Mouse (Mus musculus) spleen, postnatal 36 days (tissue): ENCODE data around the gene Psors1c2.

Experiments
- DNase-seq, 2 experiments: peaks; one replicate each; pipeline ENCODE4 v3.0.0; 2022; ENCODE audit warnings: low spot score in 2 of 2, mixed read lengths in 1 of 2

Gene Psors1c2

GRCm38 (mm10) chr17:35516652-35517500 is 16.1 kb upstream of the Psors1c2 start, which contains the start of the genes Tcf19 and Cchcr1:
Gene Tcf19, minus strand, starts transcription at chr17:35516824.
Gene Cchcr1, plus strand, starts transcription at chr17:35517100.
- peak; percentile 93 to 95 for DNase-seq

GRCm38 (mm10) chr17:35517526-35517925 is 15.5 kb upstream of the Psors1c2 start:
- DNase-seq: no peak

GRCm38 (mm10) chr17:35524354-35524753 is 8.6 kb upstream of the Psors1c2 start:
- DNase-seq: no peak

DNA sequence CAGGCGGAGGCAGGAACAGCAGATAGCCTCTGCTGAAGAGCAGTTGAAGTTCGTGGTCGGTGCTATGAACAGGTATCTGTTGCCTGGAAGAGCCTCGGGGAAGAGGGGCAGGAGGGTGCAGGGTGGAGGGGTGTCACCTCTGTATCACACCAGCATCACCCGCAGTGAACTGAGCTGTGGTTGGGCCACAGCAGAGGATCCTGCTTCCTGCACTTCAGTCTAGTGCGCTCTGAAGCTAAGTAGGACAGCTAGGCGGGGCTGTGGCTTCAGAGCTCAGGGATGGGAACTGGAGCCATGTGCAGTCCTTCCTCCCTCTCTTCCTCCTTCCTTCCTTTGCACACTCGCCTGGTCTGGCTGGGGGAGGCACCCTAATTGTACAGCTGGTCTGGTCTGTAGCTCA is 6.4 kb upstream of the Psors1c2 start:
- no peak for DNase-seq

DNA sequence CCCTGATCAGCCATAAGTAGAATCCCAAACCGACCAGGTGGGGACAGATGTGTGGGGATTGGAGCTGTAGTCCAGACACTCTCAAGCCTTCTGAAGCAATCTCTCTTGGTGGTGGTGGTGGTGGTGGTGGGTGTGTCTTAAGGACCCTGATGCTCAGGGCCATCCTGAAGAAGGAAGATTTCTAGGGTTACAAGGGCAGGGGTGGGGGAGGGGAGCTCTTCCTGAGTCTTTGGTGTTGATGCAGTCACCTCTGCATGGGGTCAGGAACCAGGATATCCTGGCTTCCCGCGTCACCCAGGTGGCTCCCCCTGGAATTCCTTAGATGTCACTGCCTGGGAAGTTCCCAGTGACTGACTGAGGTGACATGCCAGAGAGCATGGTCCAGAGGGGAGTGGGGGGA is 641 bp upstream of the Psors1c2 start:
- no peak for DNase-seq

DNA sequence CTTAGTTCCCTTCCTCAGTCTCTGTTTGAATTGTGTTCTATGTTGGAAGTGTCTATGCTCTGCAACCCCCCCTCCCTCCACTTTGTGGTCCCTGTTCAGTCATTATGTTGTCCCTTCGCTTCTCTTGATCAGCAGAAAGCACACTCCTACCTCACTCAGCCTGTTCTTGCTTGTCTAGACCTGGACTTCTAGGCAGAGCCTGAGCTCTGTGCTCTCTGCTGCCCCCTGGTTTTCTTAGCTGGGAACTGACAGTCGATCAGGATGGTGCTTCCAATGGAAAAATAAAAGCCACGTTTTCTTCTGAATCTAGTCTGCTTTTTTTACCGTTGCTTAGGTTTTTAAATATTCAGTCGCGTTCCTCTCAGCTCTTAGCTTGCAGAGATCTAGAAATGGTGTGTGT is 1.3 kb downstream of the Psors1c2 start:
- peak; percentile 57 to 62 for DNase-seq

DNA sequence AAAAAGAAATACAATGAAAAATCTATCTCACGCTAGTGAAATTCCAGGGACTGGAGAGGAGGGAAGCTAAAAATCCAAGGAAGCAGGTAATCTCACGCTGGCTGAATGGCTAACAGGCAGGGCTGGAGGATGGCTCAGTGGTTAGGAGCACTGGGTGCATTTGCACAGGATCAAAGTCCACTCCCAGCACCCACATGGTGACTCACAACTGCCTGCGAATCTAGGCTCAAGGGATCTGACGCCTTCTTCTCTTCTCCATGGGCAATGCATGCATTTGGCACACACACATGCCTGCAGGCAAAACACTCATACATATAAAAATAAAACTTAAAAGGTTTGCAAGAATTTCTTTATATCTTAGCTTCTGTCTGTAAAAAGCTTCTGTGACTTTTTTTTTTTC is 4.4 kb downstream of the Psors1c2 start:
- no peak for DNase-seq

- no peak for DNase-seq
Observed at GRCm38 (mm10) chr17:35538476-35538875, 5.5 kb downstream of the Psors1c2 start.

DNA sequence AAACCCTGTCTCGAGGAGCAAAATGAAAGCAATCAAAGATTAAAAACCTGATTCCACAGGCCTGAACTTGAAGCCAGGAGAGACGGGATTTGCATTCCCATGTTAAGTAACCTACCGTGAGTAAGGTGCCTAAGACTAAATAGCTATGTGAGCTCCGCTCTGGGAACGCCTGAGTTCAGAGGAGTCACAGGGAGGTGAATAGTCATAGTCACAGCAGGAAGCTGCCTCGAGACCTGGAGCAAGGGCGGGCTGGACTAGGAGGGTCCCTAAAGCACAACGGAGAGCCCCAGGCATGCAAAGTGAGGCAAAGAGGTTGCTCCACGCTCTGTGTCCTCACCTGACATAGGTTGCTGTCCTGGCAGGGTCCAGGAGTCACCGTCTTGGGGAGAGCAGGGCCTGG is 6.5 kb downstream of the Psors1c2 start:
- DNase-seq: no peak

DNA sequence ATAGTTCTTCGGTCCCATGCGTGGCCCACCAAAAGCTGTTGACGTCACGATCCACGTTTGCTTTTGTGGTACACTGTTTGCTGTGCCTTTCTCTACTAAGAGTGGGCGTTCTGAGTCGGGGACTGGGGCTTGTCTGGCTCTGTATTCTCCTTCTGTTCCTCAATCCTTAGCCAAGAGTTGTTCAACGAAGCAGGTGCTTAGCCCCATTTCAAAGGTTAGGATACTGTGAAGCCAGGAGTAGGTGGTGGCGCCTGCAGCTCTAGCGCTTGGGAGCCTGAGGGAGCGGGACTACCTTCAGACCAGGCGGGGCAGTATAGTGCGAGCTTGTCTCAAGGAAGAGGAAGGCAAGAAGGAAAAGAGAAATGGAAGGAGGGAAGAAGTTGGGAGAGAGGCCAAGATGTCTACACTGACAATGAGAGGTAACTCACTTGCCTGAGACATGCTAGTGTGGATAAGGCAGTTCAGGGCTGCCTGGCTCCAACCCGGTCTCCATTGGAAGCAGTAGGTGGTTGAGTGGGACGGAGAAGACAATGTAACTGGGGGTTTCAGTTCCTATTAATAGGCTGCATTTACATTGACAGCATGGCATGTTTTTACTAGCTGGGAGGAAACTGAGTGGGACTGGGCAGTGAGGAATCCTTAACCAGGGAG is 9.9 kb downstream of the Psors1c2 start:
- no peak for DNase-seq

DNA sequence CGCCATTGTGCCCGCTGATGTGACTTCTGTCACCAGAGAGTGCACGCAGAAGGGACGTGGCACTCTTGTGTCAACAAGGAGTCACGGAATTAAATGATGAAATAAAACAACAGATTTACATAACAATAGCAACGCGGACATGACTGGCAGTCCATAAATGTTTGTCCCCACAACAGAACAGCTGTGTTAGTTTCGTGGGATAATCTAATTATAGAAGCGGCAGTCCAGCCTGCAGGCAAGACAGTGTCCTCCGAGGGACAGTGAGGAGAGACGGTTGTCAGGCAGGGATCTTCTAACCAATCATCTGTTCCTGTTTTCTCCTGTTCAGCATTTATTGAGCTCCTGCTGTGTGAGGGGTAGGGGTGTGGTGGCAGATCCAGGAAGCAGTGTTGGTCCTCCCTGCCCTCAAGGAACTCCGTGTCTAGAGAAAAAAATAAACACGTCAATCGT is 10.4 kb downstream of the Psors1c2 start:
- DNase-seq: no peak

DNA sequence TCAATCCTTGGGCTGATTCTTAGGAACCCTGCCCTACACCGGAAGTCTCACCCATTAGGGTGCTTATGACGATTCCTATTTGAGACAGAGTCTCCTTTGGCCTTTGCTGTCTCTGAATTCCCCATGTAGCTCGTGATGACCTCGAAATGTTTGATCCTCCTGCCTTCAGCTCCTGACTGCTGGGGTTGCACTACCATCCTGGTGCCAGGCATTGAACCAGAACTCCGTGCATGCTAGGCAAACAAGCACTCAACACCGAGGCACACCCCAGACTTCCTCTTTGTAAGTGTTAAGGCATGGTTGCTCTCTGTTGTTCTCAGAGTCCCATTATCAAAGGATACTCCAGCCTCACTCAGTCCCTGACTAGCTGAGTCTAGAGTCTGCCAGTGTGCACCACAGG is 11.0 kb downstream of the Psors1c2 start:
- DNase-seq: peak; percentile 17 to 45

GRCm38 (mm10) chr17:35544680-35545079 is 11.7 kb downstream of the Psors1c2 start:
- DNase-seq: peak in 1 of 2 experiments; percentile 23

GRCm38 (mm10) chr17:35547465-35547864 is 14.5 kb downstream of the Psors1c2 start:
- no peak for DNase-seq

GRCm38 (mm10) chr17:35548636-35549035 is 15.6 kb downstream of the Psors1c2 start:
- DNase-seq: no peak

DNA sequence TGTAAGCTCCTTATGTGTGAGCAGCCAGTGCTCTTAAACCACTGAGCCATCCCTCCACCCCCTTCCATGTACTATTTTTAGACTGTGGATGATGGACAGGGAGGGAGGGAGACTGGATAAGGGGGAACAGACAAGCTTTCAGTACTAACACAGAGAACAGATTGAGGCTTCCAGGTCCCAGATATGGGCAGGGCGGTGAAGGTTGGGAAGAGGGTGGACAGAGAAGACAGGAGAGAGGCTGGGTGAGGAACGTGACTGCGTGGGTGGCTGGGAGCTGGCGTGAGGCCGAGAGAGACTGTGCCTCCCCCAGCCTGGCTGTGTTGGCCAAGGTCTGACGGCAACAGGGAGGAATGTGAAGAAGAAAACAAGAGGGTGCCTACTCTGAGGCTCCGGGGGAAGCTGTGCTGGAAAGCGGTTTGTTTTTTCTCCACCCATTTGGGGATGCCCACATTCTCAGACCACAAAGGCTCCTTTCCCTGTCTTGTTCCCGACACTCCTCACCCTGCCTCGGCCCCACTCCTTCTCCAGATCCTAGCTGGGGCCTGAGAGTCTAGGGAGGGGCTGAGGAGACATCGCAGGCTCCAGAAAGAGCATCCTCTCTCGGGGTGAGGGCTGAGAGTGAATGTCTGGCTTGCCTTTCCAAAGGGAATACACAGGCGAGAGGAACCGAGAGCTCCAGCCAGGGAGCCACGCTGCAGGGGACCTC is 16.6 kb downstream of the Psors1c2 start:
- DNase-seq: no peak

GRCm38 (mm10) chr17:35550143-35550494 is 17.1 kb downstream of the Psors1c2 start:
- no peak for DNase-seq

DNA sequence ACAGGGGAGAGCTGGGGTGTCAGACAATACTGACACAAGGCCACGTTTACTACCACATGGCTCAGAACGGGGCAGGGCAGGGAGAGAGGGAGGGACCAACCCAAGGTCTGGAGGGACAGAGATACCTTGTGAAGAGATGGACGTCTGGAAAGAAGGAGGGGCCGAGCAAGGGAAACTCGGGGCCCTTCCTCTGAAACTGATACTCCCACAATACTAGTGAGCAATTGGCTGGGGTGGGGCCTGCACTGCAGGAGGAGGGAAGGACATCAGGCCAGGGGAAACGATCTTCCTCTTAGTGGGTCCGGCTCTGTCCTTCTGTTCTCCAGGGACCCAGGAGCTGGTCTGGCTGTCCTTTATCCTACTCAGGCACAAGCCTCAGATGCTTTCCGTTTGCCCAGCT is 17.9 kb downstream of the Psors1c2 start:
- DNase-seq: no peak

- no peak for DNase-seq
Observed at GRCm38 (mm10) chr17:35551881-35552414, 18.9 kb downstream of the Psors1c2 start, which contains the start of gene Cdsn. Gene Cdsn, plus strand, starts transcription at chr17:35552128.

DNA sequence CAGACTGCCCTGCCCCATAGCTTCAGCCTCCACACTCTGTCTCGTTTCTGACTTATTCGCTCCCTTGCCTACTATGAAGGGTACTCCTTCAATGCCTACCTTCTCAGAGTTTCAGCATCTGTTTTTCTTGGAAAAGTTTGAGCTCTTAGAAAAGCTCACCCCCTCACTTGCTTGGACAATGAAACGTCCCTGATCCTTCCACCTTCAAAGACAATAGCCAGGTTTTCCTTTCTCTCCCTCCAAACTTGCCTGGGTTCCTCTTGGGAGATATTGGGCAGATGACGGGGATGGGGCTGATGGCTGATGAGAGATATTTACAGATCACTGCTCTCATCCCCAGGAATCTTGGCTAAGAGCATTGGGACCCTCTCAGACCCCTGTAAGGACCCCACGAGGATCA is 21.3 kb downstream of the Psors1c2 start:
- DNase-seq: no peak

DNA sequence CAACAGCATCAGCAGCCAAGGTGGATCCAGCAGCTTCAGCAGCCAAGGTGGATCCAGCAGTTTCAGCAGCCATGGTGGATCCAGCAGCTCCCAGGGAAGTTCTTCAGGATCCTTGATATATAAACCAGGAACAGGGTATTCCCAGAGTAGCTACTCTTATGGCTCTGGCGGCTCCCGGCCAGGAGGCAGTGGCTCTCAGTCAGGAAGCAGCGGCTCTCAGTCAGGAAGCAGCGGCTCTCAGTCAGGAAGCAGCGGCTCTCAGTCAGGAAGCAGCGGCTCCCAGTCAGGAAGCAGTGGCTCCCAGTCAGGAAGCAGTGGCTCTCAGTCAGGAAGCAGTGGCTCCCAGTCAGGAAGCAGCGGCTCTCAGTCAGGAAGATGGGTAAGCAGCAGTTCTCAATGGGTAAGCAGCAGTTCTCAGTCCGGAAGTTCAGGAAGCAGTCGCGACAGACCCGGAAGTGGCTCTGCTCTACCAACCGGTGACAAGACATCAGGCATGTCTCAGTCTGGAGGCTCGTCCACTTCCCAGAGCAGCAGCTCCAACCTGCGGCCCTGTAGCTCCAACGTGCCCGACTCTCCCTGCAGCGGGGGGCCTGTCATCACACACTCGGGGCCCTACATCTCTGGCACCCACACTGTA is 21.9 kb downstream of the Psors1c2 start:
- no peak for DNase-seq
